10 mouse cellular contexts compared by ENCODE assay signal in the genomic region with DNA sequence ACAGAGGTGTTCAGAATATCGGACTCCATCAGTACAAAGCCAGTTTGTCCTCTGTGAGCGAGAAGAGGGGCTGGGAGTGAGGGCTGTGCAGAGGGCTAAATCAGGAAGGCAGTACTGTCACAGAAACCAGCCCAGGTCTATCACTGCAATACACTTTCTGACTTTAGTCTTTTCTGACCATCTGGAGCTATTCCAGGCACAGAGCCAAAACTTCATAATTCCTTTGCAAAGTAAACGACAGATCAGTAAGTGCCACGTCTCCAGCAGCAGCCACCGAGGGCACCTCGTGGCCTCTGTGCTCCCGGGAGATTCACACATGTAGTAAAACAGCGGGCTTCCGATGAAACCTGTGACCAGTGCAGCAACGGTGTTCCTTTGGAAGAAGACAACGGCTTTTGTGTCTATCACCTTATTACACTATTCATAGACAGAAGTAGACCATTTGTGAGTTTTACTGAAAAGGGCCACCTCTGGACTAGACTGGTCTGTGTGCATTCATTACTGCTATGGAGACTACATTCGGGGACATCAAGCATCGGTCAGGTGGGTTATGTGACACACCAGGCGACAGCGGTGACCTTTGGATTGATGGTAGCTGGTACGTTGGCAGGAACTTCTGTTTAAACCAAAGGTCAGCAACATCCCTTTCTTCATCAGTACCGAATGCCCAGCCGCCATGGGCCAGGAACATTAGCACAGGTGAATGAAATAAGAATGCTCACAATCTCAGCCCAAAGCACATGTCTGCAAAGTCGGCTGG. TPM values are rescaled to one million over a fixed set of nuclear protein-coding genes. Genes with fewer than 3 reads are reported as not detected.
DNase-seq lines count a peak whose midpoint lies in the region; ATAC-seq and TF ChIP-seq lines count a peak whose summit lies in the region.
"Had no signal": no experiment of that assay in that cellular context is flagged by ENCODE, and none has a peak within 500 bp of the region (broad histone marks: within the 10 kb centered on the region; RNA-seq: fewer than 3 reads in every experiment).

No protein-coding gene starts in this region.

- H3K9me3 ChIP-seq in heart, postnatal 0 days (replicated peaks; ENCODE audit: control insufficient read depth, low read length), result no peaks in the 10 kb centered on the region
- no peaks in the 10 kb centered on the region for H3K9me3 ChIP-seq in liver, postnatal 0 days (ENCODE audit: low read length)
- H3K9me3 ChIP-seq: liver, embryonic 15.5 days had no signal

- H3K36me3 ChIP-seq in heart, postnatal 0 days (replicated peaks; ENCODE audit: control insufficient read depth, insufficient read depth, low read length), result peaks cover 4% of the 10 kb centered on the region; the same call in 1 of the 2 replicates
- H3K36me3 ChIP-seq in liver, postnatal 0 days (replicated peaks; ENCODE audit: insufficient read depth, low read length), result peaks cover 4% of the 10 kb centered on the region; the same call in 1 of the 2 replicates
- H3K36me3 ChIP-seq: liver, embryonic 15.5 days had no signal

- no peak overlapping the region for H3K27ac ChIP-seq in heart, postnatal 0 days (ENCODE audit: low read depth)
- peak overlapping the region; percentile 98 for H3K27ac ChIP-seq in liver, postnatal 0 days (ENCODE audit: low read depth)
- H3K27ac ChIP-seq: liver, embryonic 15.5 days had no signal

- no peak for TF ChIP-seq CTCF in heart, postnatal 0 days (IDR thresholded peaks at IDR 0.05; ENCODE audit: low read depth)
- no peak for TF ChIP-seq CTCF in liver, postnatal 0 days (IDR thresholded peaks at IDR 0.05; ENCODE audit: low read depth)

- no peak overlapping the region for H3K4me2 ChIP-seq in heart, postnatal 0 days (ENCODE audit: low read depth, low read length)
- 0 out of 2 replicates have a peak overlapping the region, but pooled peaks have one; percentile 3 for H3K4me2 ChIP-seq in liver, postnatal 0 days (ENCODE audit: low read depth, low read length)

- 47% methylated on average over 19 of the region's 19 CpGs for whole genome bisulfite sequencing in heart, postnatal 0 days
- 64% methylated on average over 19 of the region's 19 CpGs for WGBS in liver, postnatal 0 days (ENCODE audit: insufficient replicate concordance)

- H3K4me1 ChIP-seq in heart, postnatal 0 days (ENCODE audit: control insufficient read depth, insufficient read depth), result peaks cover 42% of the 10 kb centered on the region
- H3K4me1 ChIP-seq in liver, postnatal 0 days (ENCODE audit: insufficient read depth), result peaks cover 60% of the 10 kb centered on the region

- no peak for TF ChIP-seq EP300 in heart, postnatal 0 days (IDR thresholded peaks at IDR 0.05; ENCODE audit: low read depth)
- no peak for TF ChIP-seq EP300 in liver, postnatal 0 days (IDR thresholded peaks at IDR 0.05; ENCODE audit: low read depth)

- H3K9ac ChIP-seq in heart, postnatal 0 days (replicated peaks; ENCODE audit: low read depth, low read length), result no peak overlapping the region
- H3K9ac ChIP-seq in liver, postnatal 0 days (replicated peaks), result no peak overlapping the region
- H3K9ac ChIP-seq: liver, embryonic 15.5 days had no signal

- DNase-seq in adrenal gland, postnatal 14 days, result peak; percentile 40
- DNase-seq in adrenal gland, adult 8-10 months, result no peak
- DNase-seq in heart, postnatal 0 days (ENCODE audit: low spot score), result peak; percentile 53
- no peak for DNase-seq in heart, postnatal 4 days
- peak; percentile 33 for DNase-seq in liver, postnatal 0 days
- no peak for DNase-seq in liver
- DNase-seq in lung, postnatal 10 days, result peak; percentile 55
- DNase-seq in right cerebral cortex, postnatal 14 days, result no peak

- no peaks in the 10 kb centered on the region for H3K27me3 ChIP-seq in heart, postnatal 0 days (ENCODE audit: control insufficient read depth, insufficient read depth, low read length)
- no peaks in the 10 kb centered on the region for H3K27me3 ChIP-seq in liver, postnatal 0 days (ENCODE audit: insufficient read depth, low read length)
- H3K27me3 ChIP-seq: liver, embryonic 15.5 days had no signal

- H3K4me3 ChIP-seq in heart, postnatal 0 days (ENCODE audit: low read depth, low read length), result no peak overlapping the region
- H3K4me3 ChIP-seq in liver, postnatal 0 days (ENCODE audit: low read depth, low read length), result no peak overlapping the region
- H3K4me3 ChIP-seq: erythroblast, embryonic 14.5 days; liver, embryonic 15.5 days had no signal

- ATAC-seq in heart, postnatal 0 days (ENCODE audit: insufficient read depth, low read depth), result 0 out of 2 replicates have a peak, but pooled peaks have one; percentile 15
- peak; percentile 57 for ATAC-seq in liver, postnatal 0 days

RNA-seq across cellular contexts. Expression of a gene that starts 24.2 kb away (rescaled TPM):
- total RNA-seq in adrenal gland, postnatal 14 days (2021), result 105 and 107 TPM in 2 replicates
- total RNA-seq in adrenal gland, adult 8-10 months (2022), result 100 to 1,000 TPM in 3 of 4 experiments, 10 to 100 TPM in 1; 97.2 to 128 (median 115) TPM
- total RNA-seq in heart, postnatal 0 days (2014; rRNA removed; ENCODE audit: low replicate concordance), result 44.1 and 57.1 TPM in 2 replicates
- 13.8 and 16.4 TPM in 2 replicates for polyA plus RNA-seq in heart, postnatal 0 days (2015; fragmentation: Nextera tagmentation; extraction: Ambion mirVana)
- 10 to 100 TPM; 83.4 to 89.7 TPM for total RNA-seq in heart, postnatal 4 days (2021)
- polyA plus RNA-seq in liver, postnatal 0 days (2015; fragmentation: Nextera tagmentation; extraction: Ambion mirVana), result 12.0 and 14.9 TPM in 2 replicates

Comparison
In these comparisons a context has a peak if more than half of its experiments do, and no peak if none do; other contexts are left out.
1. DNase-seq: peak in adrenal gland, postnatal 14 days (single experiment), heart, postnatal 0 days (single experiment), liver, postnatal 0 days (single experiment) and lung, postnatal 10 days (single experiment); none in adrenal gland, adult 8-10 months (single experiment), heart, postnatal 4 days (single experiment), liver (single experiment) and right cerebral cortex, postnatal 14 days (single experiment).